Mouse (Mus musculus): ENCODE measurements around the gene Tsnaxip1. TPM values are rescaled to one million over a fixed set of nuclear protein-coding genes. Genes with fewer than 3 reads are reported as not detected.
"Not testable (repeated sequence)": the region's sequence is repeated elsewhere in the genome, so short reads cannot be mapped to it uniquely, and the experiment has no call there.

Gene Tsnaxip1
- total RNA-seq, 1 experiment from 2014 or later: not detected

DNA sequence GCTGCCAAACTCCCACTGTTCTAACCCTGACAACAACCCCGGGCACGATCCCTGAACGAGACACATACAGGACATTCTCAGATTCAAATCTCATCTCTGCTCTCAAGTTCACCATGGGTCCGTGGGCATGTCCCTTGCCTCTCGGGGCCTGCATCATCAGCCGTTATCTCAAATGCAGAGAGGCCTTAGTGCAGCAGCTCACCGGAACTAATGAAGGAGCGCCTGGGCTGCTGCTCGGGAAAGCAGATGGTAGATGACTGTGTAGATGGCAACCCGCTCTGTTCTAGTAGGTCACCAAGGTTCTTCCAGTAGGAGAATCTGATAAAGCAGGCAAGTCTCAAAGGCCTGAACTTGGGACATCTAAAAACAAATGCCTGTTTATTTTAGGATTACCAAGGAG is 16.5 kb upstream of the Tsnaxip1 start:
- ATAC-seq (replicated peaks; ENCODE audit: insufficient number of reproducible peaks, low FRiP score, low TSS enrichment, poor library complexity, severe bottlenecking): no peak

GRCm38 (mm10) chr8:105811543-105811942 is 16.0 kb upstream of the Tsnaxip1 start:
- ATAC-seq (replicated peaks; ENCODE audit: insufficient number of reproducible peaks, low FRiP score, low TSS enrichment, poor library complexity, severe bottlenecking): no peak

- no peak for ATAC-seq (replicated peaks; ENCODE audit: insufficient number of reproducible peaks, low FRiP score, low TSS enrichment, poor library complexity, severe bottlenecking)
Measured at GRCm38 (mm10) chr8:105812511-105812910, 15.0 kb upstream of the Tsnaxip1 start.

DNA sequence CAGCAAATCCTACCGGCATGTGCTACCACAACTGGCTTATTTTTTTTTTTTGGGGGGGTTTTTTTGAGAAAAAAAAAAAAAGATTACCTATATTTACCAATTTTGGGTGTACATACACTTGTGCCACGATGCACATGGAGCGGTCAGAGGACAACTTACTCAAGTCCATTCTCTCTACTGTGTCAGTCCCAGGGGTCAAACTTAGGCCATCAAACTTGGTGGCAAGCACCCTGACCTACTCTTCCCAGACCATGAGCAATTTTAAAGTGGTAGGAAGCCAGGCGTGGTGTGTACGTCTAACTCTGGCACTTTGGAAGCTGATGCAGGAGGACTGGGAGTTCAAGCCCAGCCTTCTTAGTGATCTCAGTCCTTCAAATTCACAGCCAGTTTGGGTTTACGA is 14.3 kb upstream of the Tsnaxip1 start:
- ATAC-seq (replicated peaks; ENCODE audit: insufficient number of reproducible peaks, low FRiP score, low TSS enrichment, poor library complexity, severe bottlenecking): no peak

DNA sequence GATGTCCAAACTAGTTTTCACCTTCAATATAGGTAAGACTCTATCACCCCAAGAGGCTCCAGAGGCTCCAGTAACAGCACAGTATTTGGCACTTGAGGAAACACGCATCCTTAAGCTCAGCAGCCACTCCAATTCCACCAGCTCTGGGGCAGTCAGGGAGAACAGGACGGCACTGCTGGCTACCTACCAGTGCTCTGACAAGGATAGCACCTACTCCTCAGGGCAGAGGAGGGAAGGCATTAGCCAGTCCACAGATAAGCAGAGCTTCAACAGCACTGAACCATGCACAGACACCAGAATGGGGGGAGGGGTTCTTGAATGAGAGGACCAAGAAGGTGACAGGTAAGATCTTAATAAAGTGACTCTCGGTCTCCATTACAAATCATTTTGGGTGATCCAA is 7.9 kb upstream of the Tsnaxip1 start:
- ATAC-seq (replicated peaks; ENCODE audit: insufficient number of reproducible peaks, low FRiP score, low TSS enrichment, poor library complexity, severe bottlenecking): no peak

GRCm38 (mm10) chr8:105820925-105821324 is 6.6 kb upstream of the Tsnaxip1 start:
- no peak for ATAC-seq (replicated peaks; ENCODE audit: insufficient number of reproducible peaks, low FRiP score, low TSS enrichment, poor library complexity, severe bottlenecking)

DNA sequence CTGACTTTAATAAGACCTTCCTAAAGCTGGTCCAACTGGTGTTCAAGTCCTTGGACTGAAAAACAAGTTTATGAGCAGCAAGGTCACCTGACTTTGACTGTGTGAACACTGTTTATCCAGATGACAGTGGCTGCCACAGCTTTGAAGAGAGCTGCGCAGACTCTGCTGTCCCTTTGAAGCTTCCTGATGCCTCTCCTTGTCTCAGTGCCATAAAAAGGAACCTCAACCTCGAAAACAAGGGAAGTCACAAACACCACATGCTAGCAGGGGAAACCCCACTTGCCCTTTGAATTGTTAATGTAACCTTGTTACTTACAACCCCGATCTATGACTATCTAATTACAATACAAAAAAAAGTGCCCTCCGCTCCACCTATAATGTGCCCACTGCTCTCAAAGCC is 2.0 kb upstream of the Tsnaxip1 start:
- ATAC-seq (replicated peaks; ENCODE audit: insufficient number of reproducible peaks, low FRiP score, low TSS enrichment, poor library complexity, severe bottlenecking): peak; percentile 41

DNA sequence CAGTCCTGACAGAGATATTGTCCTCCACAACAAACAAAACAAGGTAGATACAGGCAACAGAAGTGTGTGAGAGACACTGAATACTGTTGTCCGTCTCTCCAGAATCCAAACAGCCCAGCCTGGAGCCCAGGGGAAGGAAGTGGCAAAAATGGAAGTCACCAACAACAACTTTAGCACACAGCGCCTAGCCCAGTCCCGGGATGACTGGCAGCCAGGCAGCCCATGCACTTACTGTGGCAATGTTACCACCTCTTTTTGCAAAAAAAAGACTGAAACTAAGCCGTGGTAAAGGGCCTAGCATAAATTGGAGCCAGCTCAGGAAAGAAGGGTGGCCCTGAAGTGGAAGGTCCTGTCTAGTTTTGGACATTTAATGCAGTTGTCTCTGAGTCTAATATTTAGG is 1.2 kb upstream of the Tsnaxip1 start:
- no peak for ATAC-seq (replicated peaks; ENCODE audit: insufficient number of reproducible peaks, low FRiP score, low TSS enrichment, poor library complexity, severe bottlenecking)

- ATAC-seq (replicated peaks; ENCODE audit: insufficient number of reproducible peaks, low FRiP score, low TSS enrichment, poor library complexity, severe bottlenecking): not testable (repeated sequence)
Measured at GRCm38 (mm10) chr8:105833740-105834139, 6.2 kb downstream of the Tsnaxip1 start.

DNA sequence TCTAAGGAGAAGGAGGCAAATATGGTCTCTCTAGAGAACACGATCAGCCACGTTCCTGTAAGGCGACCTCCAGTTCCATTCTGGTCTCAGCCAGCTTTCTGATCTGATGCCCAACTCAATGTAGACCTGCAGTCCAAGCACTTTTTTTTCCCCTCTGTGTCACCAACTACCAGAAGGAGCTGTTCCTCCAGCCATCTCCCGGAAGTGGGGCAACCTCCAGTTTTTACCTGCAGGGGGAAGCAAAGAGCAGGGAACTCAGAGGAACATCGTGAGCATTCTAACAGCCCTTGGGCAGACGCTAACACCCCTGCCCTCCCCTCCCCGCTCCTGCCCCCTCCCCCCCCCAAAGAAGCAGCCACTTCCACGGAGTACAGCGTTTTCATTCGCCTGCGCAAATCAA is 7.8 kb downstream of the Tsnaxip1 start:
- peak; percentile 94 for ATAC-seq (replicated peaks; ENCODE audit: insufficient number of reproducible peaks, low FRiP score, low TSS enrichment, poor library complexity, severe bottlenecking)

- ATAC-seq (replicated peaks; ENCODE audit: insufficient number of reproducible peaks, low FRiP score, low TSS enrichment, poor library complexity, severe bottlenecking): no peak
Measured at GRCm38 (mm10) chr8:105836991-105837390, 9.5 kb downstream of the Tsnaxip1 start.

DNA sequence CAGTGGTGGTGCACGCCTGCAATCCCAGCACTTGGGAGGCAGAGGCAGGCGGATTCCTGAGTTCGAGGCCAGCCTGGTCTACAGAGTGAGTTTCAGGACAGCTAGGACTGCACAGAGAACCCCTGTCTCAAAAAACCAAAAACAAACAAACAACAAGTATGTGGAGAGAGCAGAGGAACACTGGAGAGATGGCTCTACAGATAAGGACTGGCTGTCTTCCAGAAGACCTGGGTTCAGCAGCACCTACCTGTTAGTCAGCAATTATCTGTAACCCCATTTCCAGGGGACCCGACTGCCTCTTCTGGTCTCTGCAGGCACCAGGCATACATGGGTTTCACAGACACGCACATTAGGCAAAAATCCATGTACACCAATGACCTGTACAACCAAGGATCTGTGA is 11.7 kb downstream of the Tsnaxip1 start:
- no peak for ATAC-seq (replicated peaks; ENCODE audit: insufficient number of reproducible peaks, low FRiP score, low TSS enrichment, poor library complexity, severe bottlenecking)

GRCm38 (mm10) chr8:105846678-105847077 is 19.1 kb downstream of the Tsnaxip1 start:
- no peak for ATAC-seq (replicated peaks; ENCODE audit: insufficient number of reproducible peaks, low FRiP score, low TSS enrichment, poor library complexity, severe bottlenecking)

GRCm38 (mm10) chr8:105850014-105850413 is 22.5 kb downstream of the Tsnaxip1 start:
- no peak for ATAC-seq (replicated peaks; ENCODE audit: insufficient number of reproducible peaks, low FRiP score, low TSS enrichment, poor library complexity, severe bottlenecking)

DNA sequence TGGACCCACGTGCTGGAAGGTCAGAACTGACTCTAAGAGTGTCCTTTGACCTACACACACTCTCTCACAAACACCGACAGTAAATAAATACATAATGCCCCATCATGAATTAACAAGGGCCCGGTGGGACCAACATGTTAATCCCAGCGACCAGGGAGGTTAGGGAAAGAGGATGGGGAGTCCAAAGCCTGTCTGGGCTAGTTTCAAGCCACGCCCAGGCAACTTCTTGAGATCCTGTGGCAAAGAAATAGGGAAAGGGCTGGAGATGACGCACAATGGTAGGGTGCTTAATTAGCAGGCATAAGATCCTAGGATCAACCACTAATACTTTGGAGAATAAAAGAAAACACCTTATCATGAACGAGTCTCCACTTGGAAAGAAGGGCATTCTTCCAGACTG is 23.1 kb downstream of the Tsnaxip1 start:
- no peak for ATAC-seq (replicated peaks; ENCODE audit: insufficient number of reproducible peaks, low FRiP score, low TSS enrichment, poor library complexity, severe bottlenecking)

GRCm38 (mm10) chr8:105851651-105852143 is 24.2 kb downstream of the Tsnaxip1 start:
- peak; percentile 67 for ATAC-seq (replicated peaks; ENCODE audit: insufficient number of reproducible peaks, low FRiP score, low TSS enrichment, poor library complexity, severe bottlenecking)

DNA sequence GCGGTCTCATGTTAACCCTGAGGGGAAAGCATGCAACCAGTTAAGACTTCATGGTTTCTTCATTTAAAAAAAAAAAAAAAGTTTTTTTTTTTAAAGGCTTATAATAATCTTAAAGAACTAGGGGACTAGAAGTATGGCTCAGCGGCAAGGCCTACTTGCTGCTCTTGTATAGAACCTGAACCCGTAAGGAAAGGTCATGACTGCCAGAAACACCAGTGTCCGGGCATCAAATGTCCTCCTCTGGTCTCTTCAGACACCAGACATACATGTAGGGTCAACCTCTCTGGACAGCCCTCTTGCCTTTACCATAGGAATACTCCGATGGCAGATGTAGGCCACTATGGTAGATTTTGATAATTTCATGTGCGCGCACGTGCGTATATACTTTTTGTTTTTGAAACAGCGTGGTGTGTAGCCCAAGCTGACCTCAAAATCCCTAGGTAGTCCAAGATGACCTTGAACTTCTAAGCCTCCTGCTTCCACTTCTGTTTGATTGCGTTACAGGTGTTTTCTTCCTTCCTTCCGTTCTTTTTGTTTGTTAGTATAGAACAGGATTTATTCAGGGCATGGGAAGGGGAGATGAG is 24.7 kb downstream of the Tsnaxip1 start:
- ATAC-seq (replicated peaks; ENCODE audit: insufficient number of reproducible peaks, low FRiP score, low TSS enrichment, poor library complexity, severe bottlenecking): no peak

- ATAC-seq (replicated peaks; ENCODE audit: insufficient number of reproducible peaks, low FRiP score, low TSS enrichment, poor library complexity, severe bottlenecking): no peak
Measured at GRCm38 (mm10) chr8:105853178-105853577, 25.6 kb downstream of the Tsnaxip1 start, which contains the start of gene Cenpt. Gene Cenpt (minus strand): TSS chr8:105853278.

- ATAC-seq (replicated peaks; ENCODE audit: insufficient number of reproducible peaks, low FRiP score, low TSS enrichment, poor library complexity, severe bottlenecking): no peak
Measured at GRCm38 (mm10) chr8:105854303-105854702, 26.8 kb downstream of the Tsnaxip1 start.

GRCm38 (mm10) chr8:105854715-105855216 is 27.2 kb downstream of the Tsnaxip1 start, which contains the start of gene Thap11:
Gene Thap11 (plus strand): TSS chr8:105855132.
- peak; percentile 73 for ATAC-seq (replicated peaks; ENCODE audit: insufficient number of reproducible peaks, low FRiP score, low TSS enrichment, poor library complexity, severe bottlenecking)
